Mouse (Mus musculus): Measurements from ENCODE around the gene Pbx1.

- TF ChIP-seq GATA1 (IDR thresholded peaks at IDR 0.05; ENCODE audit: low read length) (no peak), TAL1 (IDR thresholded peaks at IDR 0.05; ENCODE audit: low read length) (no peak)
Observed at GRCm38 (mm10) chr1:168166841-168167240, 265.2 kb downstream of the Pbx1 start.
